Mouse (Mus musculus): ENCODE measurements around the gene Gpatch1. TPM values are rescaled to one million over a fixed set of nuclear protein-coding genes. Genes with fewer than 3 reads are reported as not detected.

The Gpatch1 gene
- 4.2 and 5.3 TPM in 2 replicates for polyA plus RNA-seq (2012; rRNA removed)

GRCm38 (mm10) chr7:35317729-35318609, at the start of gene Gpatch1:
Gene Gpatch1 (minus strand): TSS chr7:35318440.
- Histone ChIP-seq H3K4me3 (ENCODE audit: insufficient read depth, low read depth, low read length) (peak within 1 kb of the TSS; percentile 96), H3K4me1 (ENCODE audit: control insufficient read depth, insufficient read depth, low read length) (peaks cover 6% of the 10 kb centered on the region), H3K27ac (ENCODE audit: insufficient read depth, low read depth, low read length) (peak within 1 kb of the TSS; percentile 55), H3K36me3 (ENCODE audit: control insufficient read depth, insufficient read depth, low read length) (no peaks in the 10 kb centered on the region), H3K27me3 (replicated peaks; ENCODE audit: control insufficient read depth, insufficient read depth, low read length) (no peaks in the 10 kb centered on the region)
- 1% methylated on average over 39 of the region's 39 CpGs for WGBS
- DNase-seq: peak; percentile 97
- TF ChIP-seq CTCF (conservative IDR thresholded peaks at IDR 0.05; ENCODE audit: insufficient read depth, insufficient read length, low read depth, low read length): no peak
- peak; percentile 68 for TF ChIP-seq POLR2A (IDR thresholded peaks at IDR 0.05; ENCODE audit: low read depth, low read length)

DNA sequence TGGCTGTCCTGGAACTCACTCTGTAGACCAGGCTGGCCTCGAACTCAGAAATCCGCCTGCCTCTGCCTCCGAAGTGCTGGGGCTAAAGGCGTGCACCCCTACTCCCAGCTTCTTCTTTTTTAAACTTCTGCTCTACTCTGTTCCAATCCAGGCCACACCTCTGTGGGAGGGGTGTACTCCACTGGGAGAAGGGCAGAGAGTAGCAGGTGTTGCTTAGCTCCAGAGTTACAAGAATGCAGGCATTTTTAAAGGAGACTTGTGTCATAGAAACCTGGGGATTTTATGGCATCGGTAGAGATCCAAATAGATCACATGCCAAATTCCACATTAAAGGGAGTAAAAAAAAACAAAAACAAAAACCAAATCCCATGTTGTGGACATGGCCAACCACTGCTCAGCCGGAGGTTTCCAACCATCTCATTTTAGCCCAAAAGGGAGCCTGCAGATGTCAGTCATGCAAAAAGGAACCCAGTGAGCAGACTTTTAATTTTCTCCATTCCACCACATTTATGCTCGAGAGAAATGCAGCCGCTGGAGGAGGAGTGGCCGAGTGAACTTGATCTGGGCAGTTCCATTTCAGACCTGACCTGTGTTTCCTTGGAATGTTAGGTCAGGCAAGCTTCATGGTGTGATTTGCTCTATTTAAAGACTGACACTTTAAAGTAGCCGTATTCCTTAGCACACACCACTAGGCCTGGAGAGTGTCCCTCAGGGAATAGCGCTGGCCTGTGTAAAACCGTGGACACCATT, 47.1 kb upstream of the Gpatch1 start:
- peak; percentile 67 for DNase-seq
- no peaks in the 10 kb centered on the region for H3K27me3 ChIP-seq (replicated peaks; ENCODE audit: control insufficient read depth, insufficient read depth, low read length)
- H3K27ac ChIP-seq (ENCODE audit: insufficient read depth, low read depth, low read length): peak overlapping the region; percentile 80
- TF ChIP-seq CTCF (conservative IDR thresholded peaks at IDR 0.05; ENCODE audit: insufficient read depth, insufficient read length, low read depth, low read length) (no peak), POLR2A (IDR thresholded peaks at IDR 0.05; ENCODE audit: low read depth, low read length) (no peak)
- 30% methylated on average over 12 of the region's 12 CpGs for WGBS
- H3K4me1 ChIP-seq (ENCODE audit: control insufficient read depth, insufficient read depth, low read length): peaks cover 14% of the 10 kb centered on the region
- H3K4me3 ChIP-seq (ENCODE audit: insufficient read depth, low read depth, low read length): no peak overlapping the region
- H3K36me3 ChIP-seq (ENCODE audit: control insufficient read depth, insufficient read depth, low read length): no peaks in the 10 kb centered on the region

DNA sequence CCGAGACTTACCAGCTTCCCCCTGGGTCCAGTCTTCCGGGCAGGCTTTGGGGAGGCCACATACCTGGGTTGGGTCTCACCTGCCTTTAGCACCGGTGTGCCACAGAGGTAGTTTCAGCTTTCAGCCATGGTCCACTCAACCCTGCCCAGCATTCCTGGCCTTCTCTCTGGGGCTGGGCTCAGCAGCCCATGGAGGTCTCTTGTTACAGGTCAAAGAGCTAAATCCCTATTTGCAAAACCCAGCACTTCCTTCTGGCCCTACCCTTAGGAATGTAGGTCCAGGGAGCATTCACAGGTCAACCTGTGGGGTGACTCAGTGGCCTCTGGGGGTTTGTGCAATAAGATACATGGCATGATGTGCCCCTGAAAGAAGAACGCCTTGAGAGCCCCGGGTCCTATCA, 44.6 kb upstream of the Gpatch1 start:
- peak; percentile 40 for DNase-seq
- TF ChIP-seq POLR2A (IDR thresholded peaks at IDR 0.05; ENCODE audit: low read depth, low read length) (no peak), CTCF (conservative IDR thresholded peaks at IDR 0.05; ENCODE audit: insufficient read depth, insufficient read length, low read depth, low read length) (no peak)
- H3K4me3 ChIP-seq (ENCODE audit: insufficient read depth, low read depth, low read length): no peak overlapping the region
- no peaks in the 10 kb centered on the region for H3K27me3 ChIP-seq (replicated peaks; ENCODE audit: control insufficient read depth, insufficient read depth, low read length)
- H3K4me1 ChIP-seq (ENCODE audit: control insufficient read depth, insufficient read depth, low read length): peaks cover 14% of the 10 kb centered on the region
- H3K36me3 ChIP-seq (ENCODE audit: control insufficient read depth, insufficient read depth, low read length): no peaks in the 10 kb centered on the region
- WGBS: 44% methylated on average over 5 of the region's 5 CpGs
- peak overlapping the region; percentile 21 for H3K27ac ChIP-seq (ENCODE audit: insufficient read depth, low read depth, low read length)

DNA sequence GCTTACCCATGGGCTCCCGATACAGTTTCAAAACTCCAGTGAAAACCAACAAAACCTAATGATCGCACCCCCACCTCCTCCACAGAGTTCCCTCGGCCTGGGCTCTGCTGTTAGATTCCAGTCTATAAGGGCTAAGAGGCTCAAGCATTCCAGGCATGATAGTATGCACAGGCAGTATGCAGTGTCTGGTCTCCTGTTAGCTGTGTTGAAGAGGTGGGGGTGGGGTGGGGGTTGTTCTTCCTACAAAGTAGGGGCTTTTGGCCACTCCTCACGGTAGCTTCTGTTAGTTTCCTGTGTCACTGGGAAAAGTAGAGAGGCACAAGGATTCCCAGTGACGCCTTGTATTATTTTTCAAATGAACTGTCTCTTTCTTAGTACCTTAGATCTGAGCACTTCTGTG, 44.0 kb upstream of the Gpatch1 start:
- WGBS: 66% methylated on average over 5 of the region's 5 CpGs
- Histone ChIP-seq H3K4me3 (ENCODE audit: insufficient read depth, low read depth, low read length) (no peak overlapping the region), H3K27ac (ENCODE audit: insufficient read depth, low read depth, low read length) (peak overlapping the region; percentile 8), H3K36me3 (ENCODE audit: control insufficient read depth, insufficient read depth, low read length) (no peaks in the 10 kb centered on the region), H3K27me3 (replicated peaks; ENCODE audit: control insufficient read depth, insufficient read depth, low read length) (no peaks in the 10 kb centered on the region), H3K4me1 (ENCODE audit: control insufficient read depth, insufficient read depth, low read length) (peaks cover 14% of the 10 kb centered on the region)
- TF ChIP-seq POLR2A (IDR thresholded peaks at IDR 0.05; ENCODE audit: low read depth, low read length) (no peak), CTCF (conservative IDR thresholded peaks at IDR 0.05; ENCODE audit: insufficient read depth, insufficient read length, low read depth, low read length) (no peak)
- no peak for DNase-seq

DNA sequence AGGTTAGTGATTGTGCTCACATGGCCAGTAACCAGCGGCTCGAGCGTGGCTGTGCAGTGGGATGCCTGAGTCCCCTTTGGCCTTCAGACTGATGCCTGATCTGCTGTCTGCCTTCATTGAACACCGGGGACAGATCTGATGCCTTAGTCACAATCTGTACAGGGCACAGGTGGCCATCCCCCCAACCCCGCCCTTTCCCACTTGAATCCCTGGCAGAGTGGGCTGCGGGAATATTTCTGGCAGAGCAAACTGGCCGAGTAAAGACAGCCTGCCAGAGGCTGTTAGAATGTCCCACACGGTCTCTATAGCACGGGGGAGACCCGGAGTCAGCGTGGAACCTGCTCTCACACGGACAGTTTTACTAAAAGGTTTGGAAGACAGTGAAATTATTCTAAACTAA, 39.4 kb upstream of the Gpatch1 start:
- H3K36me3 ChIP-seq (ENCODE audit: control insufficient read depth, insufficient read depth, low read length): no peaks in the 10 kb centered on the region
- no peak overlapping the region for H3K27ac ChIP-seq (ENCODE audit: insufficient read depth, low read depth, low read length)
- peaks cover 17% of the 10 kb centered on the region; the same call in 1 of the 2 replicates for H3K4me1 ChIP-seq (ENCODE audit: control insufficient read depth, insufficient read depth, low read length)
- no peak for TF ChIP-seq POLR2A (IDR thresholded peaks at IDR 0.05; ENCODE audit: low read depth, low read length)
- TF ChIP-seq CTCF (conservative IDR thresholded peaks at IDR 0.05; ENCODE audit: insufficient read depth, insufficient read length, low read depth, low read length): no peak
- H3K4me3 ChIP-seq (ENCODE audit: insufficient read depth, low read depth, low read length): no peak overlapping the region
- DNase-seq: no peak
- no peaks in the 10 kb centered on the region for H3K27me3 ChIP-seq (replicated peaks; ENCODE audit: control insufficient read depth, insufficient read depth, low read length)
- 87% methylated on average over 12 of the region's 12 CpGs for WGBS

DNA sequence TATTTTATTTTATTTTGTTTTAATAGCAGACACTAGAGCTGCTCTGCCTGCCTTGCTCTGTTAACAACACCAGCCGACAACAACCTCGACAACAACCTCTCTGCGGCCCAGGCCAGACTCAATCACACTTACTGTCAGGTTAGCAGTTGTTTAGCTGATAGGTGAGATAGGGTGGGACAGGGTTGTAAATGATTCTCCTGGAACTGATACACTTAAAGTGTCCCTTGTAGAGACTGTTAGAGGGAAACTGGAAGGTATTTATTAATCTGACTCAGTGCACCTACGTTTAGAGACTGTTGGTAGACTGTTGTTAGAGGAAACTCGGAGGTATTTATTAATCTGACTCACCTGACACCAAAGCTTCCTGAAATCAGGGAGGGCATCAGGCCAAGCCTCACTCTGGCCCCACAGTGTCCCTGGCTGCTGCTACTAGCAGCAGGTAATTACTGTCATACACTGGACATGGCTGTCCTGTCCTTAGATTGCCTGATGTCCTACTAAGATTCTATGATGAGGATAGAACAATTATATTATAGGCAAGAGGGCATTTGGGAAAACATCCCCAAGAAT, 37.1 kb upstream of the Gpatch1 start:
- peak; percentile 79 for DNase-seq
- WGBS: 26% methylated on average over 5 of the region's 5 CpGs
- H3K36me3 ChIP-seq (ENCODE audit: control insufficient read depth, insufficient read depth, low read length): no peaks in the 10 kb centered on the region
- H3K4me1 ChIP-seq (ENCODE audit: control insufficient read depth, insufficient read depth, low read length): peaks cover 17% of the 10 kb centered on the region; the same call in 1 of the 2 replicates
- H3K4me3 ChIP-seq (ENCODE audit: insufficient read depth, low read depth, low read length): no peak overlapping the region
- TF ChIP-seq CTCF (conservative IDR thresholded peaks at IDR 0.05; ENCODE audit: insufficient read depth, insufficient read length, low read depth, low read length): no peak
- no peak for TF ChIP-seq POLR2A (IDR thresholded peaks at IDR 0.05; ENCODE audit: low read depth, low read length)
- H3K27me3 ChIP-seq (replicated peaks; ENCODE audit: control insufficient read depth, insufficient read depth, low read length): no peaks in the 10 kb centered on the region
- H3K27ac ChIP-seq (ENCODE audit: insufficient read depth, low read depth, low read length): no peak overlapping the region

Measured in kidney, adult 2 months (tissue).